Mouse (Mus musculus): ENCODE measurements around the gene Gm29427.

- TF ChIP-seq CTCF (IDR thresholded peaks at IDR 0.05; ENCODE audit: control insufficient read depth, insufficient read depth, low read length) (no peak), POLR2A (IDR thresholded peaks at IDR 0.05; ENCODE audit: borderline replicate concordance, control insufficient read depth, low read depth, low read length) (no peak)
Observed at GRCm38 (mm10) chr1:130745591-130745990, 30.0 kb upstream of the Gm29427 start.

All from bone marrow, adult 2 months (tissue).